Mouse (Mus musculus) urinary bladder, adult 18-20 months (tissue): Measurements from ENCODE around the gene Gtf2h3.
A peak's percentile ranks its signal among the peaks of the same experiment; 100 is the strongest.
"Not testable (repeated sequence)": the region's sequence is repeated elsewhere in the genome, so short reads cannot be mapped to it uniquely, and the experiment has no call there.

Experiments used
- DNase-seq, 2 experiments: peaks; one replicate each; pipeline ENCODE4 v3.0.0; 2022; ENCODE audit warnings: low spot score in 2 of 2, mixed read lengths in 2 of 2

The Gtf2h3 gene

GRCm38 (mm10) chr5:124571068-124571467 is 7.9 kb upstream of the Gtf2h3 start:
- no peak for DNase-seq

GRCm38 (mm10) chr5:124575467-124575866 is 3.5 kb upstream of the Gtf2h3 start:
- DNase-seq, result no peak

GRCm38 (mm10) chr5:124582515-124582914 is 3.6 kb downstream of the Gtf2h3 start:
- DNase-seq, result no peak

- DNase-seq, result no peak
These were observed 13.8 kb downstream of the Gtf2h3 start for GRCm38 (mm10) chr5:124592768-124593167.

GRCm38 (mm10) chr5:124598224-124599174 is 19.6 kb downstream of the Gtf2h3 start:
- peak; percentile 82 to 89 for DNase-seq

- not testable (repeated sequence) for DNase-seq
These were observed 20.8 kb downstream of the Gtf2h3 start for GRCm38 (mm10) chr5:124599726-124600125.

GRCm38 (mm10) chr5:124602349-124602748 is 23.4 kb downstream of the Gtf2h3 start:
- peak in 1 of 2 experiments; percentile 11 for DNase-seq

GRCm38 (mm10) chr5:124604296-124604695 is 25.4 kb downstream of the Gtf2h3 start:
- DNase-seq, result no peak

GRCm38 (mm10) chr5:124605041-124605622 is 26.2 kb downstream of the Gtf2h3 start:
- DNase-seq, result no peak

GRCm38 (mm10) chr5:124610965-124611364 is 32.0 kb downstream of the Gtf2h3 start:
- no peak for DNase-seq

GRCm38 (mm10) chr5:124614709-124615108 is 35.8 kb downstream of the Gtf2h3 start:
- no peak for DNase-seq

- DNase-seq, result no peak
These were observed 39.8 kb downstream of the Gtf2h3 start for GRCm38 (mm10) chr5:124618711-124619110.

- DNase-seq, result no peak
These were observed 42.4 kb downstream of the Gtf2h3 start for GRCm38 (mm10) chr5:124621362-124621761.

GRCm38 (mm10) chr5:124622890-124623289 is 44.0 kb downstream of the Gtf2h3 start:
- no peak for DNase-seq

GRCm38 (mm10) chr5:124624291-124624690 is 45.4 kb downstream of the Gtf2h3 start:
- DNase-seq, result no peak

GRCm38 (mm10) chr5:124628448-124629363 is 49.8 kb downstream of the Gtf2h3 start, which contains the start of gene Atp6v0a2:
TSS of gene Atp6v0a2 (plus strand) at chr5:124628576.
- peak; percentile 93 to 94 for DNase-seq

GRCm38 (mm10) chr5:124629641-124630040 is 50.7 kb downstream of the Gtf2h3 start:
- no peak for DNase-seq

- DNase-seq, result no peak
These were observed 52.7 kb downstream of the Gtf2h3 start for GRCm38 (mm10) chr5:124631685-124632084.

GRCm38 (mm10) chr5:124632461-124632860 is 53.5 kb downstream of the Gtf2h3 start:
- no peak for DNase-seq

GRCm38 (mm10) chr5:124633425-124633824 is 54.5 kb downstream of the Gtf2h3 start:
- no peak for DNase-seq

- not testable (repeated sequence) for DNase-seq
These were observed 56.1 kb downstream of the Gtf2h3 start for GRCm38 (mm10) chr5:124635068-124635467.

GRCm38 (mm10) chr5:124636139-124636538 is 57.2 kb downstream of the Gtf2h3 start:
- DNase-seq, result no peak
